In the genomic region with DNA sequence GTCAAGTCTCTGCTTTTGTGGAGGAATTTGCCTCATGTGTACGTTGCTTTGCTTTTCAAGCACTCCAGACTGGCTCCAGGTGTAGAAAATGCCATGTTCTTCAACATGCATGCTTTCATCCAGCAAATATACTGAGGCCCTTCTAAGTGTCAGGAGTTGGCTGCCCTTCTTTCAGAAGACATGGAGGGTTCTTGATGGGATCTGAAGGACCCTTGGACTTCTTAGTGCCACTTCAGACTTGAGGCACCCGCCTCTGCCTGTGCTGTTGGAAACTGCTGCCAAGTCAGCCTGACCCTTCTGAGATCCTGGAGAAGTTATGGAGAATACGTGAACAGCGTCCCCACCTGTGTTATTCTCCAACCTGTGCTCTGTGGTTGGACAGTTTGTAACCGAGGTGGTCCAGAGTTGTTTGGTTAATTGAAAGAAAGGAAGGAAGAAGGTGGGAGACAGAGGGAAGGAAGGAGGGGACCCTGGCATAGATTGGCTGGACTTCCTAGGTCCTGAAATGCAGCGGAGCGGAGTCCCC, we compare ENCODE assay signal across 9 mouse cellular contexts. TPM values are rescaled to one million over a fixed set of nuclear protein-coding genes. Genes with fewer than 3 reads are reported as not detected.
DNase-seq lines count a peak whose midpoint lies in the region; ATAC-seq and TF ChIP-seq lines count a peak whose summit lies in the region.
"Had no signal": no experiment of that assay in that cellular context is flagged by ENCODE, and none has a peak within 500 bp of the region (broad histone marks: within the 10 kb centered on the region; RNA-seq: fewer than 3 reads in every experiment).

No protein-coding gene starts in this region.

- DNase-seq in kidney, adult 11 months: peak; percentile 33
- no peak for DNase-seq in kidney, postnatal 4 days
- no peak for DNase-seq in layer of hippocampus, postnatal 36 days
- no peak for DNase-seq in urinary bladder, adult 2 months (ENCODE audit: low spot score)
- no peak for DNase-seq in adrenal gland, adult 8-10 months

- no peak overlapping the region for H3K27ac ChIP-seq in embryonic fibroblast, embryonic 13.5 days (ENCODE audit: insufficient read depth, low read length)
- no peak overlapping the region for H3K27ac ChIP-seq in limb, embryonic 13.5 days
- H3K27ac ChIP-seq in midbrain, embryonic 15.5 days: no peak overlapping the region

- peak overlapping the region; percentile 90 for H3K4me2 ChIP-seq in limb, embryonic 13.5 days (replicated peaks)
- H3K4me2 ChIP-seq in midbrain, embryonic 15.5 days: peak overlapping the region; percentile 99

- TF ChIP-seq POLR2A in embryonic fibroblast, embryonic 13.5 days (IDR thresholded peaks at IDR 0.05; ENCODE audit: low read depth, low read length): 0 out of 2 replicates have a peak, but pooled peaks have one; percentile 16

- H3K4me1 ChIP-seq in embryonic fibroblast, embryonic 13.5 days (ENCODE audit: control insufficient read depth, insufficient read depth, low read length): no peaks in the 10 kb centered on the region; the same call in 1 of the 2 replicates
- H3K4me1 ChIP-seq in limb, embryonic 13.5 days: peaks cover 22% of the 10 kb centered on the region
- H3K4me1 ChIP-seq in midbrain, embryonic 15.5 days: peaks cover 17% of the 10 kb centered on the region

- no peaks in the 10 kb centered on the region for H3K9me3 ChIP-seq in limb, embryonic 13.5 days
- H3K9me3 ChIP-seq in midbrain, embryonic 15.5 days: no peaks in the 10 kb centered on the region

- H3K4me3 ChIP-seq in embryonic fibroblast, embryonic 13.5 days (ENCODE audit: insufficient read depth, low read length): no peak overlapping the region
- H3K4me3 ChIP-seq in limb, embryonic 13.5 days: peak overlapping the region; percentile 70
- peak overlapping the region; percentile 61 for H3K4me3 ChIP-seq in midbrain, embryonic 15.5 days

- ATAC-seq in limb, embryonic 13.5 days (ENCODE audit: low FRiP score, low read depth): no peak
- no peak for ATAC-seq in midbrain, embryonic 15.5 days (replicated peaks)

- TF ChIP-seq CTCF in embryonic fibroblast, embryonic 13.5 days (IDR thresholded peaks at IDR 0.05; ENCODE audit: borderline replicate concordance, insufficient read depth, low read length): no peak

- no peaks in the 10 kb centered on the region for H3K36me3 ChIP-seq in limb, embryonic 13.5 days
- H3K36me3 ChIP-seq in midbrain, embryonic 15.5 days (replicated peaks): no peaks in the 10 kb centered on the region

- H3K9ac ChIP-seq in limb, embryonic 13.5 days: peak overlapping the region; percentile 81
- peak overlapping the region; percentile 48 for H3K9ac ChIP-seq in midbrain, embryonic 15.5 days

- WGBS in limb, embryonic 13.5 days: 32% methylated on average over 7 of the region's 7 CpGs
- WGBS in midbrain, embryonic 15.5 days: 34% methylated on average over 7 of the region's 7 CpGs

- H3K27me3 ChIP-seq in limb, embryonic 13.5 days: peaks cover 44% of the 10 kb centered on the region
- H3K27me3 ChIP-seq in midbrain, embryonic 15.5 days (replicated peaks): peaks cover 31% of the 10 kb centered on the region

RNA-seq across cellular contexts. Expression of a gene that starts 0.5 kb away (rescaled TPM):
- polyA plus RNA-seq in embryonic fibroblast, embryonic 13.5 days (2011; ENCODE audit: insufficient read length, low read depth, missing spikeins): 74.9 and 97.8 TPM in 2 replicates
- polyA plus RNA-seq in limb, embryonic 13.5 days (2015; fragmentation: Nextera tagmentation; extraction: Ambion mirVana): 16.4 and 17.0 TPM in 2 replicates
- 4.3 and 5.7 TPM in 2 replicates for polyA plus RNA-seq in midbrain, embryonic 15.5 days (2015; fragmentation: Nextera tagmentation; extraction: Ambion mirVana)
- total RNA-seq in layer of hippocampus, postnatal 36 days (2021): 10 to 100 TPM; 11.2 to 13.9 TPM
- polyA plus RNA-seq in urinary bladder, adult 2 months (2012; rRNA removed): 9.1 and 10.4 TPM in 2 replicates
- 10 to 100 TPM in 1 of 4 experiments, 1 to 10 TPM in 3; 7.5 to 11.6 (median 9.4) TPM for total RNA-seq in adrenal gland, adult 8-10 months (2022)
- total RNA-seq: MEL had no signal
